Comparison of ENCODE assay signal across 12 mouse cellular contexts in the genomic region with DNA sequence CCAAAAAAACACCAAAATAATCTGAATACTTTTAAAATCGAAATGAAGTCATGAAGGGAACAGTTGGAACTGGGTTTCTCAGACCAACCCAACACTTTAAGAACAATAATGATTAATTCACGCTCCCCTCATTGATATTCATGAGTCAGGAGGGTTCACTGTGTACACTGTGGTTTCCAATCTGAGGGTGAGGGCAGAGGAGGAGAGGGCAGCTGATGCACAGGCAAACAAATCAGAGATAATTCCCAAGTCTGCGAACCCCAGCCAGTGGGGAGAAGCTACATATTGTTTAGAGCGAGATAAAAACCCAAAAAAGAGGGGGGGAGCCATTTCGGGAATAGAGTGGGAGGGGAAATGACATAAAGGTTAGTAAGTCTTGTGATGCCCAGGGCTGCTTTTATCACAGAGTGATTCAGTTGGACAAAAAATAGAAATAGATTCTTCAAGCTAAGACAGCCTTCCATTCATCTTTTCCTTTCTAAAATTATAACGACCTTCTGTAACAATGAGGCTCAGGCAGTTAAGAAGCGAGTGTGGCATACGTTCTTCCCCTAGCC.
DNase-seq lines count a peak whose midpoint lies in the region; ATAC-seq and TF ChIP-seq lines count a peak whose summit lies in the region.
"Had no signal": no experiment of that assay in that cellular context is flagged by ENCODE, and none has a peak within 500 bp of the region (broad histone marks: within the 10 kb centered on the region; RNA-seq: fewer than 3 reads in every experiment).

No protein-coding gene starts in this region.

- 0 out of 2 replicates have a peak overlapping the region, but pooled peaks have one; percentile 5 for H3K4me2 ChIP-seq in hindbrain, embryonic 12.5 days (replicated peaks)
- no peak overlapping the region for H3K4me2 ChIP-seq in midbrain, postnatal 0 days (ENCODE audit: low read depth, low read length, poor library complexity, severe bottlenecking)
- H3K4me2 ChIP-seq: stomach, embryonic 15.5 days had no signal

- TF ChIP-seq CTCF in brain, embryonic 14.5 days (IDR thresholded peaks at IDR 0.05; ENCODE audit: borderline replicate concordance, extremely low read depth, insufficient read depth, insufficient read length) = no peak
- TF ChIP-seq CTCF in midbrain, postnatal 0 days (IDR thresholded peaks at IDR 0.05) = no peak

- H3K27me3 ChIP-seq in hindbrain, embryonic 12.5 days = no peaks in the 10 kb centered on the region
- no peaks in the 10 kb centered on the region for H3K27me3 ChIP-seq in midbrain, postnatal 0 days (ENCODE audit: insufficient read depth, low read length)
- H3K27me3 ChIP-seq: heart, embryonic 13.5 days; stomach, embryonic 15.5 days had no signal

- no peak overlapping the region for H3K4me3 ChIP-seq in hindbrain, embryonic 12.5 days
- H3K4me3 ChIP-seq in midbrain, postnatal 0 days (ENCODE audit: low read depth, low read length) = no peak overlapping the region
- H3K4me3 ChIP-seq: heart, embryonic 13.5 days; stomach, embryonic 15.5 days had no signal

- H3K9ac ChIP-seq in hindbrain, embryonic 12.5 days = no peak overlapping the region
- no peak overlapping the region for H3K9ac ChIP-seq in midbrain, postnatal 0 days (replicated peaks; ENCODE audit: low read length, poor library complexity, severe bottlenecking)
- H3K9ac ChIP-seq: liver, embryonic 14.5 days; stomach, embryonic 15.5 days had no signal

- H3K4me1 ChIP-seq in hindbrain, embryonic 12.5 days = peaks cover 61% of the 10 kb centered on the region
- peaks cover 29% of the 10 kb centered on the region; the same call in 1 of the 2 replicates for H3K4me1 ChIP-seq in midbrain, postnatal 0 days (ENCODE audit: insufficient read depth, low read length)

- peak; percentile 40 for DNase-seq in adrenal gland, adult 2 months
- DNase-seq in adrenal gland, postnatal 4 days (ENCODE audit: low spot score in 2 of 2) = no peak
- DNase-seq in brain, embryonic 14.5 days (ENCODE audit: low read depth) = peak; percentile 50
- DNase-seq in midbrain, postnatal 0 days (ENCODE audit: low spot score) = no peak
- no peak for DNase-seq in left cerebral cortex, adult 8-10 months (ENCODE audit: low spot score in 2 of 2)
- DNase-seq in c-Kit-positive CD71-positive TER-119-positive erythroid progenitor cells, embryonic 14.5 days (ENCODE audit: low spot score) = no peak
- DNase-seq: right cerebral cortex, postnatal 4 days had no signal

- peak; percentile 74 for ATAC-seq in hindbrain, embryonic 12.5 days (ENCODE audit: low FRiP score)
- no peak for ATAC-seq in midbrain, postnatal 0 days (ENCODE audit: low FRiP score)
- ATAC-seq in monocyte, adult 5-6 weeks (replicated peaks; ENCODE audit: insufficient number of reproducible peaks, low FRiP score, low TSS enrichment, poor library complexity, severe bottlenecking) = no peak

- TF ChIP-seq POLR2A in brain, embryonic 14.5 days (IDR thresholded peaks at IDR 0.05; ENCODE audit: borderline replicate concordance, extremely low read depth, insufficient read depth, insufficient read length, poor library complexity, severe bottlenecking) = no peak

- peak overlapping the region; percentile 85 for H3K27ac ChIP-seq in hindbrain, embryonic 12.5 days
- H3K27ac ChIP-seq in midbrain, postnatal 0 days (ENCODE audit: low read depth, low read length) = 0 out of 2 replicates have a peak overlapping the region, but pooled peaks have one; percentile 1
- H3K27ac ChIP-seq: heart, embryonic 13.5 days; liver, embryonic 14.5 days; stomach, embryonic 15.5 days had no signal

- no peaks in the 10 kb centered on the region for H3K36me3 ChIP-seq in hindbrain, embryonic 12.5 days
- no peaks in the 10 kb centered on the region for H3K36me3 ChIP-seq in midbrain, postnatal 0 days (ENCODE audit: insufficient read depth, low read length)
- H3K36me3 ChIP-seq: heart, embryonic 13.5 days; stomach, embryonic 15.5 days had no signal

- 38% methylated on average over 8 of the region's 8 CpGs for WGBS in hindbrain, embryonic 12.5 days
- 22% methylated on average over 8 of the region's 8 CpGs for WGBS in midbrain, postnatal 0 days

- H3K9me3 ChIP-seq in hindbrain, embryonic 12.5 days (replicated peaks) = no peaks in the 10 kb centered on the region
- no peaks in the 10 kb centered on the region for H3K9me3 ChIP-seq in midbrain, postnatal 0 days (ENCODE audit: low read length)
- H3K9me3 ChIP-seq: heart, embryonic 13.5 days; stomach, embryonic 15.5 days had no signal

Comparison
In these comparisons a context has a peak if more than half of its experiments do, and no peak if none do; other contexts are left out.
1. DNase-seq: peak in adrenal gland, adult 2 months (single experiment) and brain, embryonic 14.5 days (single experiment); none in adrenal gland, postnatal 4 days (0 of 2), midbrain, postnatal 0 days (single experiment), left cerebral cortex, adult 8-10 months (0 of 2) and c-Kit-positive CD71-positive TER-119-positive erythroid progenitor cells, embryonic 14.5 days (single experiment).